Mouse (Mus musculus) C2C12 (cell line): ENCODE results near the gene Col9a1.

Experiments
- CEBPB ChIP-seq: IDR thresholded peaks from one replicate; pipeline ENCODE4 v1.6.1; 2011; ENCODE audit warnings: low read depth, mild to moderate bottlenecking, control low read depth, moderate library complexity
- CTCF ChIP-seq: IDR thresholded peaks from one replicate; pipeline ENCODE4 v1.5.1; 2011; ENCODE audit not compliant: control insufficient read depth, insufficient read depth, insufficient read length
- FOSL1 ChIP-seq: IDR thresholded peaks from one replicate; pipeline ENCODE4 v1.8.0; 2011; ENCODE audit warnings: mild to moderate bottlenecking, low read length; ENCODE audit not compliant: poor library complexity, insufficient read depth, severe bottlenecking
- MAX ChIP-seq: IDR thresholded peaks from one replicate; pipeline ENCODE4 v1.6.1; 2011; ENCODE audit warnings: mild to moderate bottlenecking, control low read depth
- MYOD1 ChIP-seq: IDR thresholded peaks from one replicate; pipeline ENCODE4 v1.6.1; 2011; ENCODE audit warnings: low read depth; ENCODE audit not compliant: control insufficient read depth, insufficient read length
- MYOG ChIP-seq: IDR thresholded peaks from one replicate; pipeline ENCODE4 v1.6.1; 2011; ENCODE audit not compliant: control insufficient read depth, insufficient read length; ENCODE audit errors: extremely low read depth
- USF1 ChIP-seq: IDR thresholded peaks from one replicate; pipeline ENCODE4 v1.6.1; 2011; ENCODE audit warnings: low read depth, mild to moderate bottlenecking, control low read depth, moderate library complexity

DNA sequence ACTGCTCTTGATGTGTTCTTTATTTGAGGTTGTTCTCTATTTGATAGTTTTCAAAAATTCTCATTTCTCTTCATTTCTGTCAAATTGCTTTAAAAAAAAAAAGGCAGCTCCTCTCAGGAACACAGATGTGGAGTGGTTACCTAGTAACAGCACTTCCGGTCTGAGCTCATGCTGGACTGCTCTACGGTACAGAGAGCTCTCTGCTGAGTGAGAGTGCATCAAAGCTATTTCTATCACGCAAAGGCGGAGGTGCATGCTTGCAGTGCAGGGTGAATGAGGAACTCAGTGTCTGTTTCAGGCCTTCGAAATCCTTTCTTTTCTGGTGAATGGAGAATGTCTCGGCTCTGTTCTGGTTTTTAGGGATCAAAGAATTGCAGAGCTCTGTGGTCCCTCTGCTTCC lies 41.6 kb downstream of the Col9a1 start:
- TF ChIP-seq CTCF: no peak
- no peak for TF ChIP-seq USF1
- TF ChIP-seq MAX: no peak
- no peak for TF ChIP-seq CEBPB
- TF ChIP-seq MYOD1: no peak
- TF ChIP-seq MYOG: no peak
- no peak for TF ChIP-seq FOSL1
